Mouse (Mus musculus) liver, embryonic 11.5 days (tissue): ENCODE results near the gene Nup98. TPM values are rescaled to one million over a fixed set of nuclear protein-coding genes. Genes with fewer than 3 reads are reported as not detected.
A peak's percentile ranks its signal among the peaks of the same experiment; 100 is the strongest.

Source experiments
- ATAC-seq: fragments of 200-750 bp; cut with Nextera tagmentation; replicated peaks from 2 replicates; pipeline ENCODE4 v1.8.0; 2017; ENCODE audit warnings: moderate number of reproducible peaks, mild to moderate bottlenecking, moderate TSS enrichment, moderate library complexity; ENCODE audit not compliant: low FRiP score
- DNase-seq: peaks from one replicate; pipeline ENCODE4 v3.0.0-alpha.2; 2017; ENCODE audit warnings: low spot score
- H3K27ac ChIP-seq: fragments of 300-500 bp; sonication (generic); 2 replicates; pipeline ENCODE4 v1.5.1; 2014; ENCODE audit warnings: mild to moderate bottlenecking, low read depth, low read length, control low read depth
- H3K27me3 ChIP-seq: fragments of 300-500 bp; sonication (generic); replicated peaks from 2 replicates; pipeline ENCODE4 v1.6.1; 2014; ENCODE audit warnings: low read length, mixed read lengths; ENCODE audit not compliant: control insufficient read depth, insufficient read depth
- H3K36me3 ChIP-seq: fragments of 300-500 bp; sonication (generic); 2 replicates; pipeline ENCODE4 v1.6.1; 2014; ENCODE audit warnings: mild to moderate bottlenecking, low read length, moderate library complexity, mixed read lengths; ENCODE audit not compliant: control insufficient read depth, insufficient read depth
- H3K4me1 ChIP-seq: fragments of 300-500 bp; sonication (generic); replicated peaks from 2 replicates; pipeline ENCODE4 v1.6.1; 2014; ENCODE audit warnings: low read length, mixed read lengths; ENCODE audit not compliant: control insufficient read depth, insufficient read depth
- H3K4me2 ChIP-seq: fragments of 300-500 bp; sonication (generic); 2 replicates; pipeline ENCODE4 v1.6.1; 2014; ENCODE audit warnings: mild to moderate bottlenecking, control low read depth, moderate library complexity
- H3K4me3 ChIP-seq: fragments of 300-500 bp; sonication (generic); 2 replicates; pipeline ENCODE4 v1.5.1; 2014; ENCODE audit warnings: low read depth, low read length, control low read depth
- H3K9ac ChIP-seq: fragments of 300-500 bp; sonication (generic); 2 replicates; pipeline ENCODE4 v1.6.1; 2014; ENCODE audit warnings: low read depth, low read length, control low read depth
- H3K9me3 ChIP-seq: fragments of 300-500 bp; sonication (generic); 2 replicates; pipeline ENCODE4 v1.6.1; 2016; ENCODE audit warnings: low read length, inconsistent platforms, mixed read lengths; ENCODE audit not compliant: control insufficient read depth
- WGBS: fragments of 180-500 bp; shearing (Covaris S2); extraction: QIAGEN DNeasy Blood & Tissue Kit; methylation state at CpG from one replicate; pipeline ENCODE4 v1.1.7; 2014; 5-methylcytosine and 5-hydroxymethylcytosine counted together
- polyA plus RNA-seq: library from polyadenylated mRNA; unstranded; fragments of >200 nt; fragmentation: Nextera tagmentation; extraction: Ambion mirVana; gene quantifications from 2 replicates; pipeline ENCODE4 v1.2.1, GENCODE M21; 2014

Nup98 gene
- polyA plus RNA-seq, 1 experiment from 2014 or later = 42.0 TPM

- Histone ChIP-seq H3K9ac (peak overlapping the region; percentile 68), H3K9me3 (no peaks in the 10 kb centered on the region), H3K27me3 (no peaks in the 10 kb centered on the region), H3K4me3 (peak overlapping the region; percentile 67), H3K4me1 (peaks cover 7% of the 10 kb centered on the region; the same call in 1 of the 2 replicates), H3K4me2 (peak overlapping the region; percentile 94), H3K36me3 (no peaks in the 10 kb centered on the region; the same call in 1 of the 2 replicates), H3K27ac (peak overlapping the region; percentile 53; the same call in 1 of the 2 replicates)
- ATAC-seq = peak; percentile 78
- DNase-seq = peak; percentile 78
- 2% methylated on average over 31 of the region's 31 CpGs for WGBS
These were observed 13.0 kb upstream of the Nup98 start for GRCm38 (mm10) chr7:102222830-102223556.

GRCm38 (mm10) chr7:102222336-102222735 lies 12.4 kb upstream of the Nup98 start:
- Histone ChIP-seq H3K4me2 (peak overlapping the region; percentile 94), H3K9ac (peak overlapping the region; percentile 68), H3K27ac (no peak overlapping the region), H3K36me3 (no peaks in the 10 kb centered on the region), H3K4me3 (peak overlapping the region; percentile 67), H3K9me3 (no peaks in the 10 kb centered on the region), H3K27me3 (no peaks in the 10 kb centered on the region), H3K4me1 (peaks cover 7% of the 10 kb centered on the region; the same call in 1 of the 2 replicates)
- peak; percentile 56 for ATAC-seq
- no peak for DNase-seq
- 1% methylated on average over 7 of the region's 13 CpGs for WGBS

- H3K27me3 ChIP-seq = no peaks in the 10 kb centered on the region
- H3K9ac ChIP-seq = no peak overlapping the region
- DNase-seq (no peak), ATAC-seq (no peak)
- H3K4me3 ChIP-seq = peak overlapping the region; percentile 67
- WGBS = 34% methylated on average over 1 of the region's 1 CpGs
- no peaks in the 10 kb centered on the region for H3K9me3 ChIP-seq
- H3K4me1 ChIP-seq = peaks cover 7% of the 10 kb centered on the region; the same call in 1 of the 2 replicates
- peak overlapping the region; percentile 22; the same call in 1 of the 2 replicates for H3K4me2 ChIP-seq
- no peak overlapping the region for H3K27ac ChIP-seq
- no peaks in the 10 kb centered on the region for H3K36me3 ChIP-seq
These were observed 11.9 kb upstream of the Nup98 start for GRCm38 (mm10) chr7:102221899-102222298.

GRCm38 (mm10) chr7:102211071-102211470 lies 1.1 kb upstream of the Nup98 start:
- Histone ChIP-seq H3K9me3 (no peaks in the 10 kb centered on the region), H3K4me1 (peaks cover 12% of the 10 kb centered on the region), H3K4me3 (peak overlapping the region; percentile 77), H3K4me2 (peak overlapping the region; percentile 65), H3K9ac (peak overlapping the region; percentile 73), H3K27ac (peak overlapping the region; percentile 89; the same call in 1 of the 2 replicates), H3K36me3 (peaks cover 2% of the 10 kb centered on the region; the same call in 1 of the 2 replicates), H3K27me3 (no peaks in the 10 kb centered on the region)
- ATAC-seq (no peak), DNase-seq (no peak)
- 62% methylated on average over 3 of the region's 3 CpGs for WGBS

GRCm38 (mm10) chr7:102208806-102209363 lies 1.1 kb downstream of the Nup98 start:
- DNase-seq = no peak
- H3K9me3 ChIP-seq = no peaks in the 10 kb centered on the region
- ATAC-seq = no peak
- no peak overlapping the region for H3K27ac ChIP-seq
- H3K4me3 ChIP-seq = peak overlapping the region; percentile 77
- H3K4me2 ChIP-seq = peak overlapping the region; percentile 76
- 45% methylated on average over 4 of the region's 4 CpGs for WGBS
- no peaks in the 10 kb centered on the region for H3K27me3 ChIP-seq
- peak overlapping the region; percentile 90 for H3K9ac ChIP-seq
- peaks cover 24% of the 10 kb centered on the region for H3K4me1 ChIP-seq
- peaks cover 2% of the 10 kb centered on the region; the same call in 1 of the 2 replicates for H3K36me3 ChIP-seq

- Histone ChIP-seq H3K4me3 (no peak overlapping the region), H3K9ac (no peak overlapping the region), H3K9me3 (no peaks in the 10 kb centered on the region), H3K4me1 (peaks cover 24% of the 10 kb centered on the region), H3K4me2 (no peak overlapping the region), H3K27me3 (no peaks in the 10 kb centered on the region), H3K36me3 (peaks cover 2% of the 10 kb centered on the region; the same call in 1 of the 2 replicates), H3K27ac (no peak overlapping the region)
- ATAC-seq (peak; percentile 45), DNase-seq (no peak)
- whole genome bisulfite sequencing = 32% methylated on average over 1 of the region's 1 CpGs
These were observed 4.3 kb downstream of the Nup98 start for GRCm38 (mm10) chr7:102205646-102206045.

- H3K9me3 ChIP-seq = no peaks in the 10 kb centered on the region
- WGBS = 85% methylated on average over 3 of the region's 3 CpGs
- no peak overlapping the region for H3K27ac ChIP-seq
- DNase-seq = no peak
- peaks cover 2% of the 10 kb centered on the region; the same call in 1 of the 2 replicates for H3K36me3 ChIP-seq
- H3K4me1 ChIP-seq = peaks cover 24% of the 10 kb centered on the region
- H3K27me3 ChIP-seq = no peaks in the 10 kb centered on the region
- H3K4me2 ChIP-seq = no peak overlapping the region
- H3K4me3 ChIP-seq = no peak overlapping the region
- ATAC-seq = no peak
- no peak overlapping the region for H3K9ac ChIP-seq
These were observed 5.6 kb downstream of the Nup98 start for GRCm38 (mm10) chr7:102204296-102204857.

- no peak for DNase-seq
These were observed 8.8 kb downstream of the Nup98 start for GRCm38 (mm10) chr7:102200996-102201785.

More at GRCm38 (mm10) chr7:102200996-102201785, 8.8 kb downstream of the Nup98 start:
- ATAC-seq = no peak
- Histone ChIP-seq H3K9ac (no peak overlapping the region), H3K4me1 (peaks cover 15% of the 10 kb centered on the region), H3K27ac (no peak overlapping the region), H3K27me3 (no peaks in the 10 kb centered on the region), H3K4me2 (no peak overlapping the region), H3K4me3 (no peak overlapping the region), H3K9me3 (no peaks in the 10 kb centered on the region), H3K36me3 (no peaks in the 10 kb centered on the region)
